Mouse (Mus musculus): ENCODE measurements around the gene Gnpnat1. TPM values are rescaled to one million over a fixed set of nuclear protein-coding genes. Genes with fewer than 3 reads are reported as not detected.

Gene Gnpnat1
- polyA plus RNA-seq, 1 experiment, result 1.9 TPM

DNA sequence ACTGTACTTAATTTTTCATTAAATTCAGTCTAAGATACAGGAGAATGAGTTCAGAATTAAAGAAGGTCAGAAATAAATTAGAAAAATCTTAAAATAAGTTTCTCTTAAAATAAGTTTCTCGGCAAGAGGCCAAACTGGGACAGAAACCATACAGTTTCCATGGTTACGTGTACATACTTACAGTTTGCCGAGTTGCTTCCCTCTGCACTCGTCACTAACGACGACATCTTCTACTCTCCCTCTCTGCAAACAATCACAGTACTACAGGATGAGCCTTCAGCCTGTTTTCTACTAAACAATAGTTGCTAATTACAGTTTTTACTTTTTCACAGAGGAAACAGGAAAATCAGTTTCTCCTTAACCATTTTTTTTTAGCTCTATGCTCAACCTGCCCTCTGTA lies 24.0 kb downstream of the Gnpnat1 start:
- H3K36me3 ChIP-seq (ENCODE audit: control insufficient read depth, insufficient read depth, low read length), result peaks cover 11% of the 10 kb centered on the region
- H3K4me1 ChIP-seq (ENCODE audit: control insufficient read depth, insufficient read depth, insufficient read length), result no peaks in the 10 kb centered on the region
- no peak overlapping the region for H3K4me3 ChIP-seq (ENCODE audit: extremely low read depth, insufficient read depth, insufficient read length)
- no peak for TF ChIP-seq POLR2A (IDR thresholded peaks at IDR 0.05; ENCODE audit: low read depth, low read length)
- no peak for TF ChIP-seq CTCF (IDR thresholded peaks at IDR 0.05; ENCODE audit: extremely low read depth, insufficient read depth, insufficient read length, insufficient replicate concordance)
- 87% methylated on average over 6 of the region's 6 CpGs for WGBS
- H3K27me3 ChIP-seq (ENCODE audit: control insufficient read depth, insufficient read depth, low read length), result no peaks in the 10 kb centered on the region
- no peak overlapping the region for H3K27ac ChIP-seq (ENCODE audit: insufficient read depth, low read length)
- no peak for DNase-seq (ENCODE audit: low read depth in 1 of 2, low spot score in 2 of 2)

GRCm38 (mm10) chr14:45378771-45379170 lies 25.9 kb downstream of the Gnpnat1 start:
- DNase-seq (ENCODE audit: low read depth in 1 of 2, low spot score in 2 of 2), result no peak
- Histone ChIP-seq H3K4me1 (ENCODE audit: control insufficient read depth, insufficient read depth, insufficient read length) (no peaks in the 10 kb centered on the region), H3K27ac (ENCODE audit: insufficient read depth, low read length) (no peak overlapping the region), H3K36me3 (ENCODE audit: control insufficient read depth, insufficient read depth, low read length) (peaks cover 11% of the 10 kb centered on the region), H3K4me3 (ENCODE audit: extremely low read depth, insufficient read depth, insufficient read length) (no peak overlapping the region), H3K27me3 (ENCODE audit: control insufficient read depth, insufficient read depth, low read length) (no peaks in the 10 kb centered on the region)
- no peak for TF ChIP-seq POLR2A (IDR thresholded peaks at IDR 0.05; ENCODE audit: low read depth, low read length)
- no peak for TF ChIP-seq CTCF (IDR thresholded peaks at IDR 0.05; ENCODE audit: extremely low read depth, insufficient read depth, insufficient read length, insufficient replicate concordance)
- 90% methylated on average over 3 of the region's 3 CpGs for WGBS

DNA sequence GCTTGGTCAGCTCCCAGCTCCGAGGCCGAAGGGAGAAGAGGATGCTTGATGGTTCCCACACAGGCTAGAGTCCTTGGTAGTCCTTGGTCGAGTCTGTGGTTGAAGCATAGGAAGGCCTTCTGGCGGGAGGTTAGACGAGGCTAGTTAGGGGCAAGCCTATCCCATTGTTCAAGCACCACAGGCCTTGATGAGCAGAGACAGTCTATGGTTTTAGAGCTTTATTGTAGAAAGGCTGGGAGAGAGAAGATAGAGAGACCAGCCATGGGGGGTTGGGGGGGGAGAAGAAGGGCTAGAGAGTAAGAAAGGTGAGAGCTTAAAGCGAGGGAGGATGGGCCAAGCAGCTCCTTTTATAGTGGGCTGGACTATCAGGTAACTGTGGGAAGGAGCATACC lies 39.5 kb downstream of the Gnpnat1 start:
- TF ChIP-seq POLR2A (IDR thresholded peaks at IDR 0.05; ENCODE audit: low read depth, low read length), result no peak
- TF ChIP-seq CTCF (IDR thresholded peaks at IDR 0.05; ENCODE audit: extremely low read depth, insufficient read depth, insufficient read length, insufficient replicate concordance), result no peak
- H3K27me3 ChIP-seq (ENCODE audit: control insufficient read depth, insufficient read depth, low read length), result no peaks in the 10 kb centered on the region
- H3K4me1 ChIP-seq (ENCODE audit: control insufficient read depth, insufficient read depth, insufficient read length), result no peaks in the 10 kb centered on the region
- H3K4me3 ChIP-seq (ENCODE audit: extremely low read depth, insufficient read depth, insufficient read length), result no peak overlapping the region
- no peak for DNase-seq (ENCODE audit: low read depth in 1 of 2, low spot score in 2 of 2)
- no peak overlapping the region for H3K27ac ChIP-seq (ENCODE audit: insufficient read depth, low read length)
- 95% methylated on average over 6 of the region's 6 CpGs for WGBS
- peaks cover 11% of the 10 kb centered on the region for H3K36me3 ChIP-seq (ENCODE audit: control insufficient read depth, insufficient read depth, low read length)

GRCm38 (mm10) chr14:45364211-45365195 lies 40.2 kb downstream of the Gnpnat1 start:
- H3K36me3 ChIP-seq (ENCODE audit: control insufficient read depth, insufficient read depth, low read length), result peaks cover 6% of the 10 kb centered on the region
- no peaks in the 10 kb centered on the region for H3K4me1 ChIP-seq (ENCODE audit: control insufficient read depth, insufficient read depth, insufficient read length)
- DNase-seq (ENCODE audit: low read depth in 1 of 2, low spot score in 2 of 2), result no peak
- H3K27me3 ChIP-seq (ENCODE audit: control insufficient read depth, insufficient read depth, low read length), result no peaks in the 10 kb centered on the region
- TF ChIP-seq CTCF (IDR thresholded peaks at IDR 0.05; ENCODE audit: extremely low read depth, insufficient read depth, insufficient read length, insufficient replicate concordance), result no peak
- TF ChIP-seq POLR2A (IDR thresholded peaks at IDR 0.05; ENCODE audit: low read depth, low read length), result no peak
- 92% methylated on average over 16 of the region's 16 CpGs for WGBS
- no peak overlapping the region for H3K27ac ChIP-seq (ENCODE audit: insufficient read depth, low read length)
- no peak overlapping the region for H3K4me3 ChIP-seq (ENCODE audit: extremely low read depth, insufficient read depth, insufficient read length)

DNA sequence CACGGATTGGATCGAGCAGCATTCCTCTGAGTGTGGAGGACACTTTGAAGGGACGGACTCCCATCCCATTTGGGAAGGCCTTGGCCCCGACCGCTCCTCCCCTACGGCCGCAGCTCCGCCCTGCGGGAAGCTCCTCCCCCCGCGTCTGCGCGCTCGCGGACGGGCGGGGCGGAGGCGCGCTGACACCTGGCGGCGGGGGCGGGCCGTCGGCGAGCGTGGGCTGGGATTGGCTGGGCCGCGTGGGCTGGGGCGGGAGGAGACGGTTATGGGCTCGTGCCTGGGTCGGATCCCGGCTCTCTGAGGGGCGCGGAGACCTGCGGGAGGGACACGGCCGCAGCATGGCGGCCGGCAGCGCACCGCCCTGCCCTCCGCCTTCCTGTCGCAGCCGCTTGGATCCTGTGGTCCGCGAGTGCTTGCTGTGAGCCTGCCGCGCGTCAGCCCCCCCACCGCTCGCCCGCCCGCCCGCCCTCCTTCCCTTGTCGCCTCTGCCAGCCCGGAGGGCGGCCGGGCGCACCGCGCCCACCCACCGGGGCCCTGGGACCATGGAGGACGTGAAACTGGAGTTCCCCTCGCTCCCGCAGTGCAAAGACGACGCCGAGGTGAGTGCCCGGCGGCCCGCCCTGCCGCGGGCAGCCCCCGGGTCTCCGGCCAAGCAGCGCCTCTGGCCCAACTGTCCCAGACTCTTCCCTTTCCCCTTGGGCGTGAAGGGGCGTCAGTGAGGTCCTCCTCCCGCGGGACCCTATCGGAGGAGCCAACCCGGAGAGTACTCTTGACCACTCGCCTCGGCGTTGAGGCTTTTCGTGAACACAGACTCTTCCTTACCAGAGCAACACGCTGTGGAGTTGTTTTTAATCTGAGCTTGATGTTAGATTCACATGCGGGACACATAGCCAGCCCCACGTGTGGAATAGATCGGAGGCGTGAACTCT lies 53.5 kb downstream of the Gnpnat1 start, which contains the start of gene Styx:
Gene Styx (plus strand): TSS at position 163 of the 929 bp plus-strand sequence.
- H3K27ac ChIP-seq (ENCODE audit: insufficient read depth, low read length), result peak within 1 kb of the TSS; percentile 32; the same call in 1 of the 2 replicates
- no peaks in the 10 kb centered on the region for H3K4me1 ChIP-seq (ENCODE audit: control insufficient read depth, insufficient read depth, insufficient read length)
- DNase-seq (ENCODE audit: low read depth in 1 of 2, low spot score in 2 of 2), result peak; percentile 75 to 94
- under 1% methylated on average over 75 of the region's 93 CpGs for WGBS
- TF ChIP-seq POLR2A (IDR thresholded peaks at IDR 0.05; ENCODE audit: low read depth, low read length) (peak; percentile 27), CTCF (IDR thresholded peaks at IDR 0.05; ENCODE audit: extremely low read depth, insufficient read depth, insufficient read length, insufficient replicate concordance) (no peak)
- H3K36me3 ChIP-seq (ENCODE audit: control insufficient read depth, insufficient read depth, low read length), result peaks cover 7% of the 10 kb centered on the region
- H3K4me3 ChIP-seq (ENCODE audit: extremely low read depth, insufficient read depth, insufficient read length), result peak within 1 kb of the TSS; percentile 97
- H3K27me3 ChIP-seq (ENCODE audit: control insufficient read depth, insufficient read depth, low read length), result no peaks in the 10 kb centered on the region

GRCm38 (mm10) chr14:45329589-45330181 lies 75.0 kb downstream of the Gnpnat1 start, which contains the start of gene Psmc6:
Gene Psmc6 (plus strand): TSS chr14:45329788.
- under 1% methylated on average over 42 of the region's 44 CpGs for WGBS
- Histone ChIP-seq H3K36me3 (ENCODE audit: control insufficient read depth, insufficient read depth, low read length) (peaks cover 3% of the 10 kb centered on the region), H3K27ac (ENCODE audit: insufficient read depth, low read length) (peak within 1 kb of the TSS; percentile 90), H3K4me1 (ENCODE audit: control insufficient read depth, insufficient read depth, insufficient read length) (no peaks in the 10 kb centered on the region), H3K4me3 (ENCODE audit: extremely low read depth, insufficient read depth, insufficient read length) (peak within 1 kb of the TSS; percentile 99), H3K27me3 (ENCODE audit: control insufficient read depth, insufficient read depth, low read length) (no peaks in the 10 kb centered on the region)
- TF ChIP-seq POLR2A (IDR thresholded peaks at IDR 0.05; ENCODE audit: low read depth, low read length), result peak; percentile 81
- peak; percentile 86 for TF ChIP-seq CTCF (IDR thresholded peaks at IDR 0.05; ENCODE audit: extremely low read depth, insufficient read depth, insufficient read length, insufficient replicate concordance)
- peak; percentile 89 to 92 for DNase-seq (ENCODE audit: low read depth in 1 of 2, low spot score in 2 of 2)
